Mouse (Mus musculus) cerebellum, adult 9-10 months (tissue): Measurements from ENCODE around the gene Mavs.

Experiments
- DNase-seq: peaks from one replicate; pipeline ENCODE4 v3.0.0; 2022

Mavs gene

GRCm38 (mm10) chr2:131262680-131263670, 29.1 kb downstream of the Mavs start:
- peak; percentile 20 for DNase-seq

GRCm38 (mm10) chr2:131264027-131264426, 30.2 kb downstream of the Mavs start:
- peak; percentile 12 for DNase-seq

- DNase-seq: no peak
These were observed 31.2 kb downstream of the Mavs start for GRCm38 (mm10) chr2:131265056-131265455.

GRCm38 (mm10) chr2:131275493-131275892, 41.6 kb downstream of the Mavs start:
- no peak for DNase-seq

GRCm38 (mm10) chr2:131276722-131277121, 42.9 kb downstream of the Mavs start:
- no peak for DNase-seq

GRCm38 (mm10) chr2:131281596-131281995, 47.7 kb downstream of the Mavs start:
- DNase-seq: no peak

- no peak for DNase-seq
These were observed 52.4 kb downstream of the Mavs start for GRCm38 (mm10) chr2:131286276-131286675.

GRCm38 (mm10) chr2:131290669-131291068, 56.8 kb downstream of the Mavs start:
- DNase-seq: no peak

GRCm38 (mm10) chr2:131296746-131297261, 62.9 kb downstream of the Mavs start:
- no peak for DNase-seq
